Mouse (Mus musculus) myocyte (in vitro differentiated cells): ENCODE data around the gene Tiprl.

ENCODE experiments used
- CEBPB ChIP-seq: IDR thresholded peaks from 2 replicates; pipeline ENCODE4 v1.6.1; 2011; ENCODE audit warnings: mild to moderate bottlenecking, moderate library complexity; ENCODE audit not compliant: poor library complexity, insufficient read depth, severe bottlenecking
- MAX ChIP-seq: IDR thresholded peaks from one replicate; pipeline ENCODE4 v1.6.1; 2011; ENCODE audit warnings: low read depth, mild to moderate bottlenecking, control low read depth
- MYOD1 ChIP-seq, 3 experiments: IDR thresholded peaks; one replicate each; pipeline ENCODE4 v1.6.1; 2011; ENCODE audit warnings: control low read depth in 2 of 3, low read depth in 2 of 3, mild to moderate bottlenecking in 2 of 3, moderate library complexity in 1 of 3; ENCODE audit not compliant: insufficient read length in 2 of 3, control insufficient read depth in 1 of 3
- MYOG ChIP-seq, 3 experiments: IDR thresholded peaks; one replicate each; pipeline ENCODE4 v1.6.1; 2011; ENCODE audit warnings: control low read depth in 2 of 3, low read depth in 2 of 3, mild to moderate bottlenecking in 2 of 3; ENCODE audit not compliant: insufficient read length in 2 of 3, control insufficient read depth in 1 of 3, insufficient read depth in 1 of 3
- POLR2A ChIP-seq: IDR thresholded peaks from one replicate; pipeline ENCODE4 v1.6.1; 2011; ENCODE audit warnings: low read depth, mild to moderate bottlenecking, control low read depth, moderate library complexity; ENCODE audit not compliant: insufficient read length
- POLR2AphosphoS2 ChIP-seq: IDR thresholded peaks from one replicate; pipeline ENCODE4 v1.6.1; 2011; ENCODE audit warnings: low read depth, control low read depth; ENCODE audit not compliant: insufficient read length
- TCF12 ChIP-seq: IDR thresholded peaks from one replicate; pipeline ENCODE4 v1.6.1; 2011; ENCODE audit warnings: mild to moderate bottlenecking, control low read depth; ENCODE audit not compliant: poor library complexity, insufficient read depth, severe bottlenecking
- USF1 ChIP-seq: IDR thresholded peaks from one replicate; pipeline ENCODE4 v1.6.1; 2011; ENCODE audit warnings: low read depth, mild to moderate bottlenecking, control low read depth, moderate library complexity

- TF ChIP-seq POLR2A (no peak), USF1 (no peak), CEBPB (no peak), MYOG (IDR thresholded peaks at IDR 0.05; ENCODE audit: control insufficient read depth in 1 of 3, insufficient read depth in 1 of 3, insufficient read length in 2 of 3, low read depth in 2 of 3) (no peak), POLR2AphosphoS2 (no peak), MYOD1 (IDR thresholded peaks at IDR 0.05; ENCODE audit: control insufficient read depth in 1 of 3, insufficient read length in 2 of 3, low read depth in 2 of 3) (no peak), MAX (no peak), TCF12 (no peak)
These were observed 31.2 kb downstream of the Tiprl start for GRCm38 (mm10) chr1:165205591-165205990.
